Mouse (Mus musculus): ENCODE data around the gene Lrrc8e. TPM values are rescaled to one million over a fixed set of nuclear protein-coding genes. Genes with fewer than 3 reads are reported as not detected.
"Not testable (repeated sequence)": the region's sequence is repeated elsewhere in the genome, so short reads cannot be mapped to it uniquely, and the experiment has no call there.

The Lrrc8e gene
- polyA plus RNA-seq, 1 experiment from 2014 or later: 6.7 TPM

DNA sequence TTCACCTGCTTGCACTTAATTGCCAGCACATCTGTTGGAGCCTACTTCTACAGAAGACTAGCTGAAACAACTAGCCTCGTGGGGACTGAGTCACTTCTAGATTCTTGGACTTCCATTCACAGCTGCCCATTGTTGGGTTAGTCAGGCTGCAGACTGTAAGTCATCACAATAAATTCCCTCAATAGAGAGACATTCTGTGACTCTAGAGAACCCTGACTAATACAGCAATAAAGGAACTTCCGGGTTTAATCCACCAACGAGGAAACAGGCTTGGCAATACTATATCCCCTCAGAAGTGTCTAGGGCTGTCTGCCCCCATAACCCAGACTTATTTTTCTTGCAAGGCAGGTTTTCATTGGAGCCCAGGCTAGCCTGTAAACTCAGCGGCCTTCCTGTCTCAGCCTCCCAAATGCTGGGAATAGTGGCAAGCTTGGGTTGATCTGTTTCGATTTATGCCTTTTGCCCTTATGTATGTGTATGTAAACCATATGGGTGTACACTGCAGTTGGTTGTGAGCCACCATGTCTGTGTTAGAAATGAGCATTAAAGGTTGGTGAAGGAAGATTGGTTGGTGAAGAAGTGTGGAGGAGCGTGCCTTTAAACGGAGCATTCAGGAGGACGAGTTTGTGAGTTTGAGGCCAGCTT, 25.6 kb downstream of the Lrrc8e start:
- Histone ChIP-seq H3K9ac (ENCODE audit: low read length) (peak overlapping the region; percentile 97), H3K4me1 (replicated peaks; ENCODE audit: control insufficient read depth, insufficient read depth, low read length) (peaks cover 18% of the 10 kb centered on the region), H3K27ac (ENCODE audit: low read length) (no peak overlapping the region), H3K36me3 (ENCODE audit: control insufficient read depth, insufficient read depth, low read length) (peaks cover 5% of the 10 kb centered on the region; the same call in 1 of the 2 replicates), H3K9me3 (ENCODE audit: control insufficient read depth, low read length) (no peaks in the 10 kb centered on the region), H3K4me2 (ENCODE audit: low read depth, low read length) (peak overlapping the region; percentile 75), H3K27me3 (ENCODE audit: control insufficient read depth, insufficient read depth, low read depth, low read length) (no peaks in the 10 kb centered on the region), H3K4me3 (ENCODE audit: low read length) (peak overlapping the region; percentile 96)
- WGBS: 42% methylated on average over 8 of the region's 8 CpGs
- no peak for ATAC-seq (ENCODE audit: low read depth)

- Histone ChIP-seq H3K4me3 (ENCODE audit: low read length) (peak within 1 kb of the TSS; percentile 96), H3K36me3 (ENCODE audit: control insufficient read depth, insufficient read depth, low read length) (peaks cover 5% of the 10 kb centered on the region; the same call in 1 of the 2 replicates), H3K9me3 (ENCODE audit: control insufficient read depth, low read length) (no peaks in the 10 kb centered on the region), H3K9ac (ENCODE audit: low read length) (peak within 1 kb of the TSS; percentile 97), H3K4me2 (ENCODE audit: low read depth, low read length) (peak within 1 kb of the TSS; percentile 75), H3K27ac (ENCODE audit: low read length) (peak within 1 kb of the TSS; percentile 90), H3K4me1 (replicated peaks; ENCODE audit: control insufficient read depth, insufficient read depth, low read length) (peaks cover 23% of the 10 kb centered on the region), H3K27me3 (ENCODE audit: control insufficient read depth, insufficient read depth, low read depth, low read length) (no peaks in the 10 kb centered on the region)
- under 1% methylated on average over 69 of the region's 69 CpGs for WGBS
- ATAC-seq (ENCODE audit: low read depth): peak; percentile 92
Observed at GRCm38 (mm10) chr8:4252934-4253841, 26.6 kb downstream of the Lrrc8e start, which contains the start of gene Snapc2. Snapc2 (plus strand) TSS chr8:4253080.

- WGBS: 59% methylated on average over 6 of the region's 6 CpGs
- H3K27ac ChIP-seq (ENCODE audit: low read length): no peak overlapping the region
- peaks cover 5% of the 10 kb centered on the region; the same call in 1 of the 2 replicates for H3K36me3 ChIP-seq (ENCODE audit: control insufficient read depth, insufficient read depth, low read length)
- no peak for ATAC-seq (ENCODE audit: low read depth)
- H3K27me3 ChIP-seq (ENCODE audit: control insufficient read depth, insufficient read depth, low read depth, low read length): no peaks in the 10 kb centered on the region
- H3K9me3 ChIP-seq (ENCODE audit: control insufficient read depth, low read length): no peaks in the 10 kb centered on the region
- peaks cover 22% of the 10 kb centered on the region for H3K4me1 ChIP-seq (replicated peaks; ENCODE audit: control insufficient read depth, insufficient read depth, low read length)
- H3K4me3 ChIP-seq (ENCODE audit: low read length): peak overlapping the region; percentile 96
- H3K4me2 ChIP-seq (ENCODE audit: low read depth, low read length): peak overlapping the region; percentile 75
- peak overlapping the region; percentile 97 for H3K9ac ChIP-seq (ENCODE audit: low read length)
Observed at GRCm38 (mm10) chr8:4254001-4254400, 27.4 kb downstream of the Lrrc8e start.

- H3K9me3 ChIP-seq (ENCODE audit: control insufficient read depth, low read length); H3K9ac ChIP-seq (ENCODE audit: low read length); H3K4me3 ChIP-seq (ENCODE audit: low read length); H3K27me3 ChIP-seq (ENCODE audit: control insufficient read depth, insufficient read depth, low read depth, low read length); H3K27ac ChIP-seq (ENCODE audit: low read length); H3K36me3 ChIP-seq (ENCODE audit: control insufficient read depth, insufficient read depth, low read length); H3K4me2 ChIP-seq (ENCODE audit: low read depth, low read length); ATAC-seq (ENCODE audit: low read depth): not testable (repeated sequence)
- 78% methylated on average over 7 of the region's 7 CpGs for WGBS
- H3K4me1 ChIP-seq (replicated peaks; ENCODE audit: control insufficient read depth, insufficient read depth, low read length): peaks cover 24% of the 10 kb centered on the region
Observed at GRCm38 (mm10) chr8:4255471-4255870, 28.8 kb downstream of the Lrrc8e start.

DNA sequence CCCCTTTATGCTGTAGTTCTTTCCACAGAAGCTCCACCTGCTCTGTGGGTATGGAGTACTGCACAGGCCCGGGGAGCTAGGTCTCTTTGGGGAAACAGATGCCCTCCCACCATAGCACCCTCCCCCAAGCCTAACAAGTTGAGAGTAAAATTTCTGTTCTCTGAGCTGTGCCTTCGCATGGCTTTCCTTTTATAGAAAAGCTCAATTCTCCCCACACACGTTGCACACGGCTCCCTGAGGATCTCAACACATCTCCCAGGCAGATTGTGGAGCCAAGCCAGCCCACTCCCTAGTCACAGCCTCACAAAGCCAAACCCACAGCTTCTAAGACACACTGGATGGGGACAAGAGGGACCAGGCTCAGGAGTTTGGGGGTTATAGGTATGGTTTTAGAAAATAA, 30.3 kb downstream of the Lrrc8e start:
- Histone ChIP-seq H3K9ac (ENCODE audit: low read length) (no peak overlapping the region), H3K27ac (ENCODE audit: low read length) (no peak overlapping the region), H3K27me3 (ENCODE audit: control insufficient read depth, insufficient read depth, low read depth, low read length) (no peaks in the 10 kb centered on the region), H3K9me3 (ENCODE audit: control insufficient read depth, low read length) (no peaks in the 10 kb centered on the region), H3K4me1 (replicated peaks; ENCODE audit: control insufficient read depth, insufficient read depth, low read length) (peaks cover 22% of the 10 kb centered on the region), H3K36me3 (ENCODE audit: control insufficient read depth, insufficient read depth, low read length) (peaks cover 6% of the 10 kb centered on the region), H3K4me2 (ENCODE audit: low read depth, low read length) (no peak overlapping the region), H3K4me3 (ENCODE audit: low read length) (no peak overlapping the region)
- ATAC-seq (ENCODE audit: low read depth): no peak
- 48% methylated on average over 4 of the region's 4 CpGs for WGBS

- H3K36me3 ChIP-seq (ENCODE audit: control insufficient read depth, insufficient read depth, low read length): peaks cover 10% of the 10 kb centered on the region
Observed at GRCm38 (mm10) chr8:4257350-4257749, 30.7 kb downstream of the Lrrc8e start.

DNA sequence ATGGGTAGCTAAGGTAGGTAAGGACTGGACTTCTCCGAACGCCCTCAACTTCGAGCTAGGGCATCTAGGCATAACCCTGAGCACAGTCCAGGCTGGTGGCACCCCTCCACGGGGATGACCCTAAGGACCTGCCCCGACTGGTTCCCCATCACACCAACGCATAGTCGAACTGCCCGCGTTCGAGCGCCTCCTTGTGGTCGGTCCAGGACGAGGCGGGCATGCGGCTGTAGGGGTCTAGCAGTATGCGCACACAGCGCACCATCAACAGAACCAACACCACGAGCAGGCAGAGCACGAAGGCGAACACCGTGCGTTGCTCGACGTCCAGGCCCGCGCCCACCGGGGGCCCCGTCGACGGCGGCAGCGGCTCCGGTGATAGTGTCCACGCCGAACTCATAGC, 31.6 kb downstream of the Lrrc8e start:
- peaks cover 14% of the 10 kb centered on the region for H3K36me3 ChIP-seq (ENCODE audit: control insufficient read depth, insufficient read depth, low read length)
- H3K27me3 ChIP-seq (ENCODE audit: control insufficient read depth, insufficient read depth, low read depth, low read length): no peaks in the 10 kb centered on the region
- H3K9ac ChIP-seq (ENCODE audit: low read length): peak overlapping the region; percentile 79
- H3K4me3 ChIP-seq (ENCODE audit: low read length): peak overlapping the region; percentile 78
- 2% methylated on average over 35 of the region's 35 CpGs for WGBS
- H3K9me3 ChIP-seq (ENCODE audit: control insufficient read depth, low read length): no peaks in the 10 kb centered on the region
- peaks cover 18% of the 10 kb centered on the region for H3K4me1 ChIP-seq (replicated peaks; ENCODE audit: control insufficient read depth, insufficient read depth, low read length)
- H3K4me2 ChIP-seq (ENCODE audit: low read depth, low read length): peak overlapping the region; percentile 95
- peak overlapping the region; percentile 71; the same call in 1 of the 2 replicates for H3K27ac ChIP-seq (ENCODE audit: low read length)
- peak; percentile 55 for ATAC-seq (ENCODE audit: low read depth)

More at GRCm38 (mm10) chr8:4257350-4257749, 30.7 kb downstream of the Lrrc8e start:
- no peaks in the 10 kb centered on the region for H3K27me3 ChIP-seq (ENCODE audit: control insufficient read depth, insufficient read depth, low read depth, low read length)
- 78% methylated on average over 4 of the region's 4 CpGs for WGBS
- H3K4me3 ChIP-seq (ENCODE audit: low read length): no peak overlapping the region
- peaks cover 21% of the 10 kb centered on the region for H3K4me1 ChIP-seq (replicated peaks; ENCODE audit: control insufficient read depth, insufficient read depth, low read length)
- ATAC-seq (ENCODE audit: low read depth): no peak
- no peak overlapping the region for H3K9ac ChIP-seq (ENCODE audit: low read length)
- H3K4me2 ChIP-seq (ENCODE audit: low read depth, low read length): no peak overlapping the region
- H3K9me3 ChIP-seq (ENCODE audit: control insufficient read depth, low read length): no peaks in the 10 kb centered on the region
- H3K27ac ChIP-seq (ENCODE audit: low read length): no peak overlapping the region

GRCm38 (mm10) chr8:4258678-4259077, 32.1 kb downstream of the Lrrc8e start:
- Histone ChIP-seq H3K36me3 (ENCODE audit: control insufficient read depth, insufficient read depth, low read length) (peaks cover 16% of the 10 kb centered on the region), H3K4me2 (ENCODE audit: low read depth, low read length) (peak overlapping the region; percentile 95), H3K9ac (ENCODE audit: low read length) (peak overlapping the region; percentile 79), H3K27ac (ENCODE audit: low read length) (peak overlapping the region; percentile 71), H3K9me3 (ENCODE audit: control insufficient read depth, low read length) (no peaks in the 10 kb centered on the region), H3K4me3 (ENCODE audit: low read length) (peak overlapping the region; percentile 78), H3K4me1 (replicated peaks; ENCODE audit: control insufficient read depth, insufficient read depth, low read length) (peaks cover 16% of the 10 kb centered on the region), H3K27me3 (ENCODE audit: control insufficient read depth, insufficient read depth, low read depth, low read length) (no peaks in the 10 kb centered on the region)
- peak; percentile 73 for ATAC-seq (ENCODE audit: low read depth)
- under 1% methylated on average over 30 of the region's 32 CpGs for WGBS
